Mouse (Mus musculus): Measurements from ENCODE around the gene Igfn1. TPM values are rescaled to one million over a fixed set of nuclear protein-coding genes. Genes with fewer than 3 reads are reported as not detected.

The Igfn1 gene
- total RNA-seq, 2 experiments from 2014 or later, result 0.20 TPM; not detected in 1

- DNase-seq (ENCODE audit: low spot score), result no peak
- intact Hi-C loops (cut with DNase I), result no loop called here
Measured at GRCm38 (mm10) chr1:136013513-136013912, 7.4 kb upstream of the Igfn1 start.

DNA sequence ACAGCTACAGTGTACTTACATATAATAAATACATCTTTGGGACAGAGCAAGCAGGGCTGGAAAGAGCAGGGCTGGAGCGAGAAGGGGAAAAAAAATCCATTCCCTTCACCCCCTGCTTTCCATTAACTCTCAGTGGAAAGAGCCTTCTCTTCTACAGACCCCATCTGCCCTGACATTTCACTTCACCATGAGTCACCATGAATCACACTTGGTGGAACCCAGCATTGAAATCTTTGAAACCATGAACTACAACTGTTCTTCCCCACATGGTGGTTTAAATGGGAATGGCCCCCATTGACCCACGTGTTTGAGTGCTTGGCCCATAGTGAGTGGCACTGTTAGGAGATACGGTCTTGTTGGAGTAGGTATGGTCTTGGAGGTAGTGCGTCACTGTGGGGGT is 4.1 kb upstream of the Igfn1 start:
- DNase-seq (ENCODE audit: low spot score), result no peak
- intact Hi-C loops (cut with DNase I), result no loop called here

- intact Hi-C loops (cut with DNase I), result no loop called here
- DNase-seq (ENCODE audit: low spot score), result no peak
Measured at GRCm38 (mm10) chr1:136008159-136008533, 2.0 kb upstream of the Igfn1 start.

- DNase-seq (ENCODE audit: low spot score), result peak; percentile 53
- intact Hi-C loops (cut with DNase I), result no loop called here
Measured at GRCm38 (mm10) chr1:136007211-136008158, 1.3 kb upstream of the Igfn1 start, which contains the start of gene Tmem9. Gene Tmem9, plus strand, starts transcription at chr1:136008150.

DNA sequence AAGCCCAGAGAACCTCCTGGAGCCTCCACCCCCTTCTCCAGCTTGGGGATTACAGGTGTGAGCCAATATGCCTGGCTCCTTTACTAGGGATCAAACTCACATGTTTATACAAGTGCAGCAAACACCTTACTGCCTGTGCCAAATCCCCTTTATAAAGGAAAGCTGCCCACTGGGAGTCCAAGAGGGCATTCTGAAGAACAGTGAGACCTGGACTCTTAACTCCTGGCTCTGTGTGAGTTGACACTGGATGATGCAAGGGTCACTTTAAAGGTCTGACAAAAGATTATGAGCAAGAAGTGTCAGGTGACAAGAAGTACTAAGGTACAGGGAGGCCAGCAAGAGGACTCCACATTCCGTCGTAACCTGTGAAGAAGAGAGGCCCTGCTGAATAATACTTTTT is 4.7 kb downstream of the Igfn1 start:
- intact Hi-C loops (cut with DNase I), result no loop called here
- no peak for DNase-seq (ENCODE audit: low spot score)

- no peak for DNase-seq (ENCODE audit: low spot score)
- intact Hi-C loops (cut with DNase I), result no loop called here
Measured at GRCm38 (mm10) chr1:135999720-136000287, 6.3 kb downstream of the Igfn1 start.

DNA sequence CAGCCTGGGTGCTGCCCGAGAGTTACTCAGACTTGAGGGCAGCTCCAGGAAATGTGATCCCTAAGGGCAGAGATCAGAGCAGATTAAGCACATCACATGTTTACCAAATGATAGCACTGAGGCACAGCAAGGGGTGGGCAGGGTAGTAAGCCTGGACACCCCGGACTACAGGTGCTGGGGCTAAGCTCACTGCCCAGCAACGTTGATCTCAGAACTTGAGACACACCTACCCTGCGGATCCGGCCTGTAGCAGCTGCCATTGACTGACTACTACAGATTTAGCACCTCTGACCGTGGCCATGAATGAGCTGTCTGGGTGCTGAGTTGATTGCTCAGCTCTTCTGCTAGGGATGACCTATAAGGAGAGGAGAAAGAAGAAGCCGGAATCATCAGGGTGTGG is 8.6 kb downstream of the Igfn1 start:
- intact Hi-C loops (cut with DNase I), result no loop called here
- no peak for DNase-seq (ENCODE audit: low spot score)

DNA sequence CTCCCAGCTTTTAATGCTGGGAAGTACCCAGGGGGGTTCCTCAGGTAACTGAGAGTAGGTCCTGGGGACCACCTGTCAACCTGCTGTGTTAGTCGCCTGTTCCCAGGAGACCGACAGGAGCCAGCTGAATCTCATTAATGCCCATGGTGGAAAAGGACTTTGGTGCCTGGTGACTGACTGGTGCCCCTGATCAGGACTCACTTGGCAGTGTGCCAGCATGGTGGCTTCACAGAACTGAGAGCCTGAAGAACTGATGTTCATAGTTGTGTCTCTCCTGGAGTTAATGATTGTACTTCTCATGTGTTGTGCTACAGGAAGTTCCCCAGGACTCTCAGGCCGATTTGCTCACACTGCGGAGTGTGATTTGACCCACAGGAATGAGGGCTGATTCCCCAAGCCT is 12.7 kb downstream of the Igfn1 start:
- intact Hi-C loops (cut with DNase I), result no loop called here

GRCm38 (mm10) chr1:135989876-135990275 is 16.3 kb downstream of the Igfn1 start:
- intact Hi-C loops (cut with DNase I), result no loop called here
- DNase-seq (ENCODE audit: low spot score), result no peak

More for the DNA sequence above, 12.7 kb downstream of the Igfn1 start:
- no peak for DNase-seq (ENCODE audit: low spot score)

GRCm38 (mm10) chr1:135984105-135984504 is 22.0 kb downstream of the Igfn1 start:
- intact Hi-C loops (cut with DNase I), result no loop called here
- DNase-seq (ENCODE audit: low spot score), result no peak

GRCm38 (mm10) chr1:135972576-135972975 is 33.6 kb downstream of the Igfn1 start:
- intact Hi-C loops (cut with DNase I), result no loop called here
- DNase-seq (ENCODE audit: low spot score), result no peak

DNA sequence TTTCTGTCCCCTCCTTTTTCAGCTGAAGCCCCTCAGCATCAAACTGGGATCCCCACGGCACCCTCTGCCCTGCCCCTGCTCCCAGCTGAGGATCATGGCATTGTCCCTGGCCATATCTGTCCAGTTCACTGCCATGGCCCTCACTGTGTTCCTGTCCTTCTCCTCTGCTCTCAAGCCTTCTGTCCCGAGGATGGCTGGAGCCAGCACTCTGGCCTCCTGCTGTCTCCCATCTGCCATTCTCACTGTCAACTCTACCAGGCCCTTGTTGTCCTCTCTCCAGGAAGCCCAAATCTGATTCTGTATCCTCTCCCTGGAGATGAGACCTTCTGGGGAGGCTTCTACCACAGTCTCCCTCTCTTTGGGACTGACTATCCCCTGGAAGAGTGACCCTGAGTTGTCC is 35.7 kb downstream of the Igfn1 start:
- DNase-seq (ENCODE audit: low spot score), result no peak
- intact Hi-C loops (cut with DNase I), result no loop called here

DNA sequence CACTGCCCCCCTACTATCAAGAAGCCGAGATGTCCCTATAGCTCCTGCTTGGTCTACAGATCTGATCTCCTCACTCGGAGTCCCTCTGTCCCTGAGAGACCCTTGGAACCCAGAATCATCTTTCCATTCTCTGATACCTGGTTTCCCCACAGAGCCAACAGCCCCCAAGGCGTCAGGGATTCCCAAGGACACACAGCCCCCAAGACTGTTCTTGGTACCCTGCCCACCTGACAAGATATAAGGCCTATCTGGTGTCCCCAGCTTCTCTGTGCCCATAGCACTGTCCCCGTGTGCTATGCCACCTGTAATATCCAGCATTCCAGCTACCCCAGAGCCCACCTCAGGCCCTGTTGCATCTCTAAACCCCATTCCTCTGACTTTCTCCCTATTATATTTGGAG is 38.4 kb downstream of the Igfn1 start:
- intact Hi-C loops (cut with DNase I), result no loop called here
- no peak for DNase-seq (ENCODE audit: low spot score)

DNA sequence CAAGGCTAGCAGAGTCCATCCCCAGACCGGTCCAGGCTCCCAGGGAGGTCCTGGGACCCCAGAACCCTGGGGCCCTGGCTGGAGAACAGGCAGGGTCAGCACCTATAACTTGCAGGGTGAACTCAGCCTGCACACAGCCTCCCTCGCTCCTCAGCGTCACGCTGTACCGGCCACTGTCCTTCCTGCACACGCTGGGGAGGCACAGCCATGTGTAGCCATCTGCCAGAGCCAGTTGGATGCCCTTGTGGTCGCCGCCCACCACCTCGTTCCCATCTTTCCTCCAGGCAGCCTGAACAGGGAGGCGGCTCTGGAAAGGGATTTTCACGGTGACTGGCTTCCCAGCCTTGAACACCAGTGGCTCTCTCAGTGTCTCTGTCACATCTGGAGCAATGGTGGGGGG is 41.6 kb downstream of the Igfn1 start:
- no peak for DNase-seq (ENCODE audit: low spot score)
- intact Hi-C loops (cut with DNase I), result no loop called here

DNA sequence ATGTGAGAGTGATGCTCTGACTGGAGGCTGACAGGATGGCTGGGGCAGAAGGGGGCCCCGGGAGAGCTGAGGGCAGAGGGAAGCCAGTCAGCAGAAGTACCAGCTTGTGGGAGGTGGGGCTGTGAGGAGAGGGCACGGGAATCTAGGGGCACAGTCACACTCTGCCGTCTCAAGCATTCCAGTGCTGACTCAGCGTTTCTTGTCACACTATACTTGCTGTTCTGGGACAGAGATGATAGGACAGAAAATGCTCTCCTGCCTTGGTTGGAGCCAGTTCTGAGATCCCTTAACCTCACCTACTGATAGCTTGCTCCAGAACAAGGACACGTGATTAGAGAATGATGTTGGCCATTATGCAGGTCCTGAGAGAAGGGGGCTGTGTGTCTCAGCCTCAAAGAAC is 43.0 kb downstream of the Igfn1 start:
- intact Hi-C loops (cut with DNase I), result no loop called here

GRCm38 (mm10) chr1:135958483-135958882 is 47.7 kb downstream of the Igfn1 start:
- no peak for DNase-seq (ENCODE audit: low spot score)

More for the DNA sequence above, 43.0 kb downstream of the Igfn1 start:
- no peak for DNase-seq (ENCODE audit: low spot score)

DNA sequence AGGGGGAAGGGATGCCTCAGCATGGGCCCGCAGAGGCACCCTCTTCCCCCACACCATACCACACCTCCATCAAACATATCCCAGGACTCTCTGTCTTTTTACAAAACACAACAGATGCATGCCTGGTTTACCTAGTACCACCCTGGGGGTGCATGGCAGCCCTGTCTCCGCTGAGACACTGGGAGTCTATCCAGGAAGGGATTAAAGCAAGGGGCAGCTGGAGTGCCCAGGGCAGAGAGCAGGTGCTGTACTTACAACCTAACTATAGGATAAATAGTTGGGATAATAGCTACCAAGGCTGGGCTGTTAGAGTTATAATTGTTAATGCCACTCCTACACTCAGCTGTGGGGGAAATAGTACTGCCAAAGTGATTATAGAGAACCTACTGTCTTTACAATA is 57.3 kb downstream of the Igfn1 start:
- no peak for DNase-seq (ENCODE audit: low spot score)
- intact Hi-C loops (cut with DNase I), result no loop called here

More at GRCm38 (mm10) chr1:135958483-135958882, 47.7 kb downstream of the Igfn1 start:
- intact Hi-C loops (cut with DNase I), result no loop called here

DNA sequence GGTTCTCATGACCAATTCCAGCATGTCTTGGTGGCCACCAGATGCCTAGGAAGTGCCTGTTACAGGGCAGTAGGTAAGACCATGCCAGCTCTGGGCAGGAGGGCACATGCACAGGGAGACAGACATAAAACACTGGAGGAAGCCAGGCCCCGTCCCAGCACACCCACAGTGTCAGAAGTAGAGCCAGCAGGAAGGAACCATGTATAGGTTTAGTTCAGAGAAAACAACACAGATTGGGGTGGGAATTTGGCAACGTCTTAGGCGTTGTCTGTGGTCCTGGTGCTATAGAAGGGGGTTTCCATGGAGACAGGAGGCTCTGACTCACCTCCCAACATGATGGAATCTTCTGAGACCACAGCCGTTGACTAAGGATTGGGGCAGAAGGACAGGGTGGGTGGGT is 59.9 kb downstream of the Igfn1 start:
- intact Hi-C loops (cut with DNase I), result no loop called here
- no peak for DNase-seq (ENCODE audit: low spot score)

GRCm38 (mm10) chr1:135945711-135946110 is 60.4 kb downstream of the Igfn1 start:
- no peak for DNase-seq (ENCODE audit: low spot score)
- intact Hi-C loops (cut with DNase I), result no loop called here

- intact Hi-C loops (cut with DNase I), result loop anchor here (1.0 kb wide), 1 partner anchor 79 kb away; no protein-coding TSS in a partner anchor
- peak; percentile 9 for DNase-seq (ENCODE audit: low spot score)
Measured at GRCm38 (mm10) chr1:135944526-135945259, 61.4 kb downstream of the Igfn1 start.

DNA sequence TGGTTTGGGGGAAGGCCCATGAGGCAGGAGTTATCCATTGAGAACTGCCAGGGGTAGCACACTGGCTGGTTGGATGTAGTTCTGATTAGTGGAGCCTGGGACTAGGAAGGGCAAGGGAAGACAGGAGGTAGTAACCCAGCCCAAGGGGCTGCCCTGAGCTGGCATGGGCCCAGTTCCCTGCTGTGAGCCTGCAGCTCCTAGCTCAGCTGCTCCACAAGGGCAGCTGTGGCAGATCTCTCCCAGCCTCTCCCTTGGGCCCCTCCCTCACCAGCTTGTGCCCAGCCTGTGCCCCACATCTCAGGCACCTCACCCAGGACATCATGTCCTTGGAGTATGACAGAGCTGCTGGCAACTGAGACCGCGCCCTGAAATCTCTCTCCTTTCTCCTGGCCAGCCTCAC is 62.4 kb downstream of the Igfn1 start:
- no peak for DNase-seq (ENCODE audit: low spot score)
- intact Hi-C loops (cut with DNase I), result loop anchor here (1.0 kb wide), 1 partner anchor 78 kb away; no protein-coding TSS in a partner anchor

Data from heart, postnatal 25 days (tissue).